Comparison of ENCODE assay signal across 8 mouse cellular contexts in genomic region chr11:117655292-117656076, GRCm38 (mm10). TPM values are rescaled to one million over a fixed set of nuclear protein-coding genes. Genes with fewer than 3 reads are reported as not detected.
DNase-seq lines count a peak whose midpoint lies in the region; ATAC-seq and TF ChIP-seq lines count a peak whose summit lies in the region.

No protein-coding gene starts in this region.

- H3K4me2 ChIP-seq in heart, embryonic 12.5 days: peak overlapping the region; percentile 94
- H3K4me2 ChIP-seq in liver, embryonic 13.5 days: peak overlapping the region; percentile 99
- H3K4me2 ChIP-seq in neural tube, embryonic 12.5 days (replicated peaks): peak overlapping the region; percentile 81

- no peaks in the 10 kb centered on the region for H3K9me3 ChIP-seq in erythroblast, embryonic 14.5 days (ENCODE audit: control insufficient read depth, low read length)
- H3K9me3 ChIP-seq in heart, embryonic 12.5 days (replicated peaks): no peaks in the 10 kb centered on the region
- no peaks in the 10 kb centered on the region for H3K9me3 ChIP-seq in liver, embryonic 13.5 days (replicated peaks)
- H3K9me3 ChIP-seq in neural tube, embryonic 12.5 days: no peaks in the 10 kb centered on the region

- H3K27ac ChIP-seq in heart, embryonic 12.5 days (ENCODE audit: poor library complexity, severe bottlenecking): peak overlapping the region; percentile 97
- peak overlapping the region; percentile 82 for H3K27ac ChIP-seq in liver, embryonic 13.5 days
- peak overlapping the region; percentile 94 for H3K27ac ChIP-seq in neural tube, embryonic 12.5 days

- peaks cover 39% of the 10 kb centered on the region for H3K4me1 ChIP-seq in erythroblast, embryonic 14.5 days (ENCODE audit: control insufficient read depth)
- peaks cover 23% of the 10 kb centered on the region for H3K4me1 ChIP-seq in heart, embryonic 12.5 days (replicated peaks)
- peaks cover 49% of the 10 kb centered on the region for H3K4me1 ChIP-seq in liver, embryonic 13.5 days (replicated peaks)
- H3K4me1 ChIP-seq in neural tube, embryonic 12.5 days: peaks cover 41% of the 10 kb centered on the region

- peak overlapping the region; percentile 98 for H3K9ac ChIP-seq in heart, embryonic 12.5 days
- H3K9ac ChIP-seq in liver, embryonic 13.5 days: peak overlapping the region; percentile 89
- H3K9ac ChIP-seq in neural tube, embryonic 12.5 days: peak overlapping the region; percentile 100

- TF ChIP-seq CTCF in brain, embryonic 14.5 days (IDR thresholded peaks at IDR 0.05; ENCODE audit: borderline replicate concordance, extremely low read depth, insufficient read depth, insufficient read length): peak; percentile 15; the same call in 1 of the 2 replicates

- H3K27me3 ChIP-seq in erythroblast, embryonic 14.5 days (ENCODE audit: control insufficient read depth): peaks cover 49% of the 10 kb centered on the region
- peaks cover 12% of the 10 kb centered on the region for H3K27me3 ChIP-seq in heart, embryonic 12.5 days (replicated peaks)
- H3K27me3 ChIP-seq in liver, embryonic 13.5 days: peaks cover 38% of the 10 kb centered on the region
- H3K27me3 ChIP-seq in neural tube, embryonic 12.5 days (replicated peaks): no peaks in the 10 kb centered on the region; the same call in 1 of the 2 replicates

- H3K4me3 ChIP-seq in erythroblast, embryonic 14.5 days (replicated peaks): peak overlapping the region; percentile 80
- peak overlapping the region; percentile 96 for H3K4me3 ChIP-seq in heart, embryonic 12.5 days
- H3K4me3 ChIP-seq in liver, embryonic 13.5 days (replicated peaks): peak overlapping the region; percentile 87
- H3K4me3 ChIP-seq in neural tube, embryonic 12.5 days: peak overlapping the region; percentile 99

- DNase-seq in CD4-positive helper T cell, adult 2 months (ENCODE audit: low read depth, low spot score): peak; percentile 68
- peak; percentile 79 for DNase-seq in brain, embryonic 14.5 days (ENCODE audit: low read depth)
- peak; percentile 67 for DNase-seq in kidney, postnatal 10 days
- peak; percentile 43 for DNase-seq in liver, embryonic 13.5 days
- DNase-seq in testis, postnatal 10 days (ENCODE audit: low spot score): peak; percentile 71

- TF ChIP-seq POLR2A in brain, embryonic 14.5 days (IDR thresholded peaks at IDR 0.05; ENCODE audit: borderline replicate concordance, extremely low read depth, insufficient read depth, insufficient read length, poor library complexity, severe bottlenecking): peak; percentile 15; the same call in 1 of the 2 replicates

- WGBS in heart, embryonic 12.5 days: under 1% methylated on average over 80 of the region's 80 CpGs
- WGBS in liver, embryonic 13.5 days (ENCODE audit: insufficient replicate concordance): under 1% methylated on average over 78 of the region's 80 CpGs
- WGBS in neural tube, embryonic 12.5 days: under 1% methylated on average over 79 of the region's 80 CpGs

- peak; percentile 9 for ATAC-seq in heart, embryonic 12.5 days (ENCODE audit: insufficient number of reproducible peaks, low FRiP score)
- peak; percentile 26; the same call in 1 of the 2 replicates for ATAC-seq in liver, embryonic 13.5 days (ENCODE audit: low read depth)
- ATAC-seq in neural tube, embryonic 12.5 days (ENCODE audit: low FRiP score, low read depth): peak; percentile 5

- H3K36me3 ChIP-seq in erythroblast, embryonic 14.5 days (ENCODE audit: control insufficient read depth): no peaks in the 10 kb centered on the region
- no peaks in the 10 kb centered on the region for H3K36me3 ChIP-seq in heart, embryonic 12.5 days
- no peaks in the 10 kb centered on the region for H3K36me3 ChIP-seq in liver, embryonic 13.5 days
- H3K36me3 ChIP-seq in neural tube, embryonic 12.5 days: no peaks in the 10 kb centered on the region

RNA-seq across cellular contexts. Expression of gene Tnrc6c, which starts 1.4 kb away (rescaled TPM):
- 54.3 and 82.0 TPM in 2 replicates for polyA plus RNA-seq in brain, embryonic 14.5 days (2012; rRNA removed)
- polyA plus RNA-seq in erythroblast, embryonic 14.5 days (2012): 0.71 and 0.76 TPM in 2 replicates
- polyA plus RNA-seq in heart, embryonic 12.5 days (2016; fragmentation: Nextera tagmentation; extraction: Ambion mirVana): 7.6 and 8.2 TPM in 2 replicates
- 2.8 and 2.9 TPM in 2 replicates for polyA plus RNA-seq in liver, embryonic 13.5 days (2015; fragmentation: Nextera tagmentation; extraction: Ambion mirVana)
- polyA plus RNA-seq in neural tube, embryonic 12.5 days (2016; fragmentation: Nextera tagmentation; extraction: Ambion mirVana): 25.0 and 26.6 TPM in 2 replicates

Comparison
In these comparisons a context has a peak if more than half of its experiments do, and no peak if none do; other contexts are left out.
1. Peak in every context shown above with its lines: DNase-seq, ATAC-seq, H3K4me3 ChIP-seq and H3K27ac ChIP-seq.